Mouse (Mus musculus) induced T-regulatory cell, adult 2 months (primary cell): ENCODE results near the gene Olfr1417.
A peak's percentile ranks its signal among the peaks of the same experiment; 100 is the strongest.

ENCODE experiments used
- DNase-seq: peaks from one replicate; pipeline ENCODE4 v3.0.0-alpha.2; 2012; ENCODE audit warnings: low read depth

Gene Olfr1417

DNA sequence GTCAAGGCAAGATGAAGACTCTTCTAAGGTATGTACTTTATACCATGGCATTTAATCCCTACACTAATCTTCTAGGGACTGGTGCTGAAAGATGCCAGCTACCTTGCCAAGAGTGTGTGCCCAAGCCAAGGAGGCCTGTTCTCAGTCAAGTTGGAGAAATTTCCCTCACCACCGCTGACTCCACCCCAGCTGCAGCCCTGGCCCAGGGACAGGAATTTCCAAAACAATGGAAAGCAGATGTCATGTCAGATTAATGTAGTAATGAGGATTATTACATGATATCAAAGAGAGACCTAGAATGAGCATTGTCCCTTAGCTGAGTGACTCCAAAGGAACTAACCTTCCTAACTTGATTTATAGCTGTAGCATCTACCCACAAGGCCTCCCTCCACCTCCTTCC is 28.2 kb downstream of the Olfr1417 start:
- DNase-seq = no peak

DNA sequence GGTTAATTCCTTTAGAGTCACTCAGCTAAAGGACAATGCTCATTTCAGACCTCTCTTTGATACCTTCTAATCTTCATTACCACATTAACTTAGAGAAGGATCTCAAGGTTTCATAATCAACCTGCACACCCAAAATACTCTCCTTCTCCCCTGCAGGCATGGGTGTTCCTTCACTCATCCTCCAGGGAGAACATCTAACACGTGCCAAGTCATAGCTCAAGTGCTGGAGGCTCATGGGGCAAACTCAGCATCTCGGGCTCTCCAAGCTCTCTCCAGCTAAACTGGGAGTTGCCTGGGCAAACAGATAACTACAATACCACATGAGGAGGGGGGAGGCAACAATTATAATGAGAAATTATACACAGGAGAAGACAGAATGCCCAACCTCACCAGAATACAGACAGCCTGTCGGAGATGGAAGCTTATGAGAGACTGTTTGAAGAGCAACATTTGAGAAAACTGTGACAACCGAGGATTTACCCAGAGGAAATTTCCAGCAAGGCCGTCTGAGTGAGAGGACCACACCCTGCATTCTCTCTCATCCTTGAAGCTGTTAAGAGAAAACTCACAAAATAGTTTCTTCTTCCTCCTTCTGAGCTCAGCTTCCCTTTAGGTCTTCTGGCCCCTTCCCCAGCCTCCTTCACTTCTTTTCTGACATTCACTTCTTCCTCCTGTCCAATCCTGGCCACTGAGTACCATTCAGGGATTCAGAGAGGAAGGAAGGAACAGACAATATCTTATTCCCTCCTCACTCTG is 28.8 kb downstream of the Olfr1417 start:
- DNase-seq = no peak

DNA sequence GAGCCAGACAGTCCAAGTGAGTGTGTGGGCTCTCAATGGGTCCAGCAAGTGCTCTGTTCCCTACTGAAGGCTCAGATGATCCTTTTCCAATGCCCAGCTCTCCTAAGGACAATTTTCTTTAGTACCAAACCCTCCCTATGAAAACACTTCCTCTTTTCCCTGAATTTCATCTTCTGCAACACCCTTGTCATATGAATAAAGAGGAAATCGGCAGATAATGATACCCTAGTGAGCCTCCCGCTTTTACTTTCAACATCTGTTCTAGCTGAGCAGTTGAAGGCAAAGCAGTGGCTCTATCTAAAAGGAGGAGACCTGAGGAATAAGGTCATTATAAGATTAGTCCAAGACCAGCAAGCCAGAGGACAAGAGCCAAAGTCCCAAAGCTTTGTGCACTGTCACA is 30.6 kb downstream of the Olfr1417 start:
- no peak for DNase-seq

DNA sequence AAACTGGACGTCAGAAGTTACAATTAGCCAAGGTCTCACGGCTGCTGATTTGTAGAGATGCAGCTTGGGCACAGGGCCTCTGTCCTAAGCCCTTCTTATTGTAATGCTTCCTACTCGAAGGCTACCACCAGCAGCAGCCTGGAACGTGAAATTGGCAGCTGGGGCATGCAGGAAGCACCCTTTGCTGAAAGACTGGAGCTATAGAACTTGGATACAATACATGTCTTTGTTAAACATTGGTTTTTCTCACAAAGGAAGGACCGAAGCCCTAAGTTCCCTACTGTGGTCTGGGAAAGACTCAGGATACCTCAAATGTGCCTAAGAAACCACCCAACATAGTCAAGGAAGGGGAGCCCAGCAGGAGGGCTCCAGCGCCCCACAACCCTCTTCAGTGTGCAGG is 31.2 kb downstream of the Olfr1417 start:
- DNase-seq = no peak

DNA sequence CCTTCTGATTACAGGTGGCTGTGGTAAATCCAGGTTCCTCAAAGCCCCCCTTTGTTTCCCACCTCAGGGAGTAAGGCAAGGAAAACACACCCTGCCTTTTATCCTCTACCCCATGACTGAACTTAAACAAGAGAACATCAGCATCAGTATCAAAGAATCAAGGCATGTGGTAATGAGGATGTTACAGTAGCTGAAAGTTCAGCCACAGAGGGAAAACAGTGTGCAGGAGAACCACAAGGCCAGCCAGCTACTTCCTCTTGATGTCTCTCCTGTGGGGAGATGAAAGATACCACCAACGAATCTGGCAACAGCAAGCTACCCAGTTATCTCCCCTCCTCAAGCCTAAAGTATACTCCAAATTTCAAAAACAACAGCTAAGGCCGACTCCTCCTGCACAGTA is 31.8 kb downstream of the Olfr1417 start:
- DNase-seq = peak; percentile 6

DNA sequence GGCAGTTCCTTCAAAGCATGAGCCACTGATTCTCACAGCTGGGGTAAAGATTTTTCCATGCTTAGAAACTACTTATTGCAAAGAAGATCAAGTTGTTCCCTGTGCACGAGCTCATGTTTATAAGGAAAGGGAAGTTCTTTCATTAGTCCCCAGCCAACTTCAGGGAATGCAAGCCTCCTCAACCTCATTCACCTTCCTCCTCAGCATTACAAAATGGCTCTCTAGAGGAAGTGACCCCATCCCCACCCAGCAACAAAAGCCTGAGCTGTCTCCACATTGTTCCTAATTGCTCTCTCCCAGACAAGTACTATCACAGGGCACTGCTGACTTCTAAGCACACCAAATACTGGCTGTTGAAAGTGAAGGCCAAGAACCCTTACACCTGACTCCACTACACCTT is 34.6 kb downstream of the Olfr1417 start:
- DNase-seq = no peak

DNA sequence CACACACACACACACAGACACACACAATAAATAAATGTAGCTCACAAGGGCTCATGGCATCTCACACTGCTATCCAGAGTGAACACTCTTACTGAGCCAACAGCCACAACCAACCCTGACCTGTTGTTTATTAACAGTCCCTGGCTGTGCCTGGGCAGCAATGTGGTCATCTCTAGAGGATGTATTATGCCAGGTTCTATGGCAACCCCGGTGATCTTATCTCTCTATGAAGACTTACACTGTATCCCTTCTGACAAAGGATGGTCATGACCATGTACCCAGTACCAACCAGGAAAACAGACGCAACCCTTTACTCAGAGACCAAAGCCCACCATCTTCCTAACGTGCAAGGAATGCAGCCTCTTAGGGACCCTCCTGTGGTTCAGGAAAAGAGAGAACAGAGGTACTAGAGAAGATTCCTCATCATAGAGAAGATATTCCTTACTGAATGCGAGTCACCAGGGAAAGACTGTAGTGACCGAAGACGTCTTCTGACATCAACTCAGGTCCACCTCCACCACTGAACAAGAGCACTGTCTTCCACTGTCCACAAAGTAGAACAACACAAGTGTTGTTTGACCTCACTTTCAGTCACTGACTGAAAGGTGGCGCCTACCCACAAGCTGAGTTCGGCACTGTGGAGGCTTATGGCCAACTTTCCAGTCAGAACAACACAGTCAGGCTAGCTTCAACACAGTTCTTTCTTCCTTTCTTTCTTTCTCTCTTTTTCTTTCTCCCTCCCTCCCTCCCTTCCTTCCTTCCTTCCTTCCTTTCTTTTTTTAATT is 38.3 kb downstream of the Olfr1417 start:
- DNase-seq = peak; percentile 31

DNA sequence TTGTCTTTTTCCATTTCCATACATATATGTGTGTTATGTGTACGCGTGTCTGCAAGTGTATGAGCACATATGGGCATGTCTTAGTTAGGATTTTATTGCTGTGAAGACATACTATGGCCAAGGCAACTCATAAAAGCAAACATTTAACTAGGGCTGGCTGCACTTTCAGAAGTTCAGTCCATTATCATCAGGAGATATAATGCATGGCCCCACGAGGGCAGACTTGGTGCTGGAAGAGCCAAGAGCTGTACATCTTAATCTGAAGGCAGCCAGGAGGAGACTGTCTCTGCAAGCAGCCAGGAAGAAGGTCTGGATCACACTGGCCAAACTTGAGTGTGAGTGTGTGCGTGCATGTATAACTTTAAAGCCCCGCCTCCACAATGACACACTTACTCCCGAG is 44.6 kb downstream of the Olfr1417 start:
- DNase-seq = no peak

DNA sequence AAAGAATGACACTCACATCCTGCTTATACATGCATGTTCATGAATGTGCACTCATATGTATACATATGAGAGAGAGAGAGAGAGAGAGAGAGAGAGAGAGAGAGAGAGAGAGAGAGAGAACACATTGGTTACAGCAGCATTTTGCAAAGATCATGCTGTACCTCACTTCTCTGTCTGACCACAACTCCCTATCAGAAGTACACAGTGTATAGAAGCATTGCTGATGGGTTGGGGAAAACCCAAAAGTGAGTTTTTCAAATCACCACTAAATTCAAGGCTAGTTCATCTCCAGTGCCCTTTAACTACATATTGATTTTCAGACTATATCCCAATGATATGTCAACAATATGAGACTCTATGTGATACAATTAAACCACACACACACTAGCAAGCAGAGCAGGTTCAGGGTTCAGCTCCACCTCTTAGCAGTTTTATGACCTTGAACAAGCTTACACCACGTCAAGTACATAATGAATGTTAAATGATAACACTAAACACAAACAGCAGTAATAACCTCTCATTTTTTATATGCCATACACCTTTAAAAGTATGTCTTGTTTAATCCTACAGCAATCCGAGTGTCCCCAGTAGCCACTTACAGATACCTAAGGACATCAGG is 45.2 kb downstream of the Olfr1417 start:
- no peak for DNase-seq

DNA sequence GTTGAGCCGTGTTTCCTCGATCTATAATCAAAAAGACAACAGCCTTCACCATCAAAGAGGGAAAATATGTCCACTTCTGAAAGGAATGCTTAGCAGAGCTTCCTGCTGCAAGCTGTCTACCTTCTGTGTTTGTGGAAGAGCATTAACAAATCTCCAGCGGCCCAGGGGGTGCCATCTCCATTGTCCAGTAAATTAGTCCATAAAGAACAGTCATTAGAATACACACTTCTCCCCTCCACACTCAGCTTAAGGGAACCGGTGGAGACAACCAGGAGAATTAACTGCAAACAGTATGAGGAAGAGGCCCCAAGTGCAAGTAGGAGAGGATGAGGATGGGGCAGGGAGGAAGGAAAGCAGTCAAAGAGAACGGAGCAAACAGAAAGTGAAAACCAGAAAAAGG is 47.2 kb downstream of the Olfr1417 start:
- DNase-seq = no peak

DNA sequence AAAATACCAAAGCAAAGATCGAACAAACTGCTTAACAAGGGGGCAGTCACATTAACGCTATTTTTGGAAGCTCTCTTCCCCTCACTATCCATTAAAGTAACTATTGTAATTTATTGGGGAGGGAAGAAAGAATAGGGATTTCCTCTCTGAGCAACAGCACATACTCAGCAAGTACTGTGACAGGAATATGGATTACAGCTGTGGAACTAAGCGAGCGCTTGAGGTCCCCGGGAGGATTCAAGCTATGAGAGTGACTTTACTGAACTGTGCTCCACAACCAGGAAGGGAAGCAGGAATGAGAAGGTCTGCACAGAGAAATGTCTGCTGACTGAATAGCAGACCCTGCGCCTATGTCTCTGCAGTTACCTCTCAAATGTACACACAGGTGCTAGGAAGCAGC is 50.1 kb downstream of the Olfr1417 start:
- DNase-seq = no peak

DNA sequence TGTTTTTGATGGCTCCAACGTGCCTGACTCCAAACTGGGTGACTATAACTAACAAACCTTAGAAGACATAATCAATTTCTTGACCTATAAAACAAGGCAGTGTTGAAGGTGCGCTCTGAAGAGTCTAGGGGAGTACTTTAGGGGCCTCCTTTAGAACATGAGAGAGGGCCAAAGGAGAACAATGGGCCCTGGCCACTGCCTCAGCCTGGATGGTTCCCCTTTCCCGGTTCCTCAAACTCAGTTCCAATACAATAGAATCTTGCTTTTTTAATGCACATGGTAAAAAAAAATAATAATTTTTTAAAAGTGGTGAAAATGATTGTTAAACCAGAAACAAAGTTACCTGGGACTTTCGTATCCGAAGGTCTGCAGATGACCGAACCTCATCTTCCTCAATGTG is 51.2 kb downstream of the Olfr1417 start:
- no peak for DNase-seq

DNA sequence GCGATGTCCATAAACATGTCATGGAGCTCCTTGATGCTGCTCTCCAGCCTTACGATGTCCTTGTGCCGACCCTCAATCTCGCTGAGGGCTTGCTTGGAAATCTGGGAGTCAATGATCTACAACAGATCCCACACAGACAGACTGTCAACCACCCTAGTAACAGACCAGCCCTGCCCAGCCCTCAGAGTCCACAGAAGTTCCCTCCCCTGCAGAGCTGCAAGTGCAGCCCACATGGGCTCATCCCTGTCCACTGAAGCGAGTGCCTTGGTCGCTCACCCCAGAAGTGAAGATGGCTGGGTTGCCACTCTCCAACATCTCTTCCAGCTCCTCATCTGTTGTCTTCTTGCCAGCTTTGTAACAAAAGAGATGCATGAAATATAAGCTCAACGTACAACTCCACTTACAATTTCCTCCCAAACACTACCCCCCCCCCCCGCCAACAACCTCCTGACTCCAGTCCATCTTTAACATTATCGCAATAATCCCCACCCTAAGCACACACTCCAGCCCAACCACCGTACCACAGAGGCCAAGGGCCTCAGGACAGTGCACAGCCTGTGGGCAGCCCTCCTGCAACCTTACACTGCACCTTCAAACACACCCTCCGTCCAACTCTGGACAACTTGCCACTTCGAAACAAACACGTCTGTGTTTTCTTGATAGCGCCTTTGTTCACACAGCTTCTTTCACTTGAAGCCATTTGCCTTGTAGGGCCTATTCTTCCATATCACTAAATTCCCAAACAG is 53.4 kb downstream of the Olfr1417 start:
- DNase-seq = no peak

DNA sequence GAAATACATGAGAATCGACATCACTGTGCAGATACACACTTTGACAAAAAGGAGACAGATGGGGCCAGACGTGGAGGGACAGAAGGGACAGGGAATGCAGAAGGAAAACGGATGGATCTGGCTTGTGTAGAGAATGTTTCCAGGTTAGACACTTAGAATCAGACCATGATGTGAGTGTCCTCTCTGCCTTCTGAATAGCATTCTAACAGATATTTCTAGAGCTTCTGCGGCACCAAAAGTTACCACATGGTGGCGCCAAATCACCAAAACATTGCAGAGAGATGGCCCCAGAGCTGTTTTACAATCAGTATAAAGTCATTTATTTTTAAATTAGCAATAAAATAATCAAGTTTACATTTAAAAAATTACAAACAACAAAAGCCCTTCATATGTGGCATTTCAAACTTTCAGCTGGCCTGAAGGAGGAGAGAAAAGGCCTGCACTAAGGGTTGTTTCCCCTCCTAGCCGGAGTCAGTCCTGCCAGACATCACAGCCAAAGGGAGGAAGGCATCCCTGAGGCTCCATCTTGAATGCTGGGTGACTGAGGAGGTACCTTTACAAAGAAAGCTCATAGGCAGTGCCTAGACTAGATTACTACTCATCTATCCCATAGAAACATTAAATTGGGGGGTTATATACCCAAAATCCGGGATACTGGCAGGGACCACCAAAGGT is 61.7 kb downstream of the Olfr1417 start:
- peak; percentile 82 for DNase-seq
